Mouse (Mus musculus): ENCODE data around the gene Fkbp2.

The Fkbp2 gene

DNA sequence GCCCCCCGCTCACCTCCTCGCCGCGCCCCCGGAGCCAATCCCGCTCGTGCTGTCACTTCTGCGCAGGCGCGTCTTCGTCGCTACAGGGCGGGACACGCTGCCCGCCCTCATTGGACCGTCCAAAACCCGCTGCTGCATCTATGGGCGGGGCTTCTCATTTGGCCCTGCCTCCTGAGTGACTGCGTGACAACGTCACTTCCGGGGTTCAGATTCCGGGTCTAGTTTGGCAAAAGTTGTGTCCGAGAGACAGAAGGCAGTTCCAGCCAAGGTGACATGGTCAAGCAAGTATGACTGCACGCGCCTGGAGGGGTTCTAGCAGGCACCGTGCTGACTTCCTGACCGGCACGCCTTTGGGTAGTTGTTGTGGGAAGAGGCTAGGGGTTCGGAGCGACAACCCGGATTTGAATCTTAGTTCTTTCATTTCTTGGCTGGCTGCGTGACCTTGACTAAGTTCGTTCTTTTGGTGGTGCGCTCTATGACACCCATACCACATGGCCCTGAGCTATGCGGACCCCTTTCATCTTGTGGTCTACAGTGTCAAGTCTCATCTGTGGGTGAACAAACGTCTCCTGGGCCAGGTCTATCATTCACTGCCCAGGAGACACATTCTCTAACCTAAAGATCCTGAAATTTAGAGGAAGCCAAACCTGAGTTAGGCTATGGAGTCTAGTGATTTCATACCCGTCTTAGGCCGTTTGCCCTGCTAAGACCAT, at the start of gene Fkbp2:
Fkbp2 (minus strand) TSS at position 121 of the 713 bp plus-strand sequence.
- peak; percentile 98 for DNase-seq (ENCODE audit: low spot score)

DNA sequence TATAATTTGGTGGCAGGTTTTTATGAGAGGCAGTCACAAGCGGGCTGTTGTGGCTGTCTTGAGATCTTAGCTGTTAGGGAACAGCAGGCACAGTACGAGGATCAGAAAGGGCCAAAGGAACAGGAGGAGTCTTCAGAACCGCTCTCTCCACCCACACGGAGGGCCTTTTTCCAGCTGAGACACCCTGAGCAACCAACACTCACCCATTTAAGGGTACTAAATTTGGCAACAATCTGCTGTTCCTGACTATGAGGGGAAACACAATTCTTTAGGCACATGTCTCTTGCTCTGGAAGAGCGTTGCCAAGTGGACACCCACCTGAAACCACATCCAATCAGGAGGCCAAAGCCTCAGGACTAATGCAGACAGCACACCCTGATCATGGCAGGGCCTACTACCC, 49.2 kb upstream of the Fkbp2 start:
- DNase-seq (ENCODE audit: low spot score): no peak

DNA sequence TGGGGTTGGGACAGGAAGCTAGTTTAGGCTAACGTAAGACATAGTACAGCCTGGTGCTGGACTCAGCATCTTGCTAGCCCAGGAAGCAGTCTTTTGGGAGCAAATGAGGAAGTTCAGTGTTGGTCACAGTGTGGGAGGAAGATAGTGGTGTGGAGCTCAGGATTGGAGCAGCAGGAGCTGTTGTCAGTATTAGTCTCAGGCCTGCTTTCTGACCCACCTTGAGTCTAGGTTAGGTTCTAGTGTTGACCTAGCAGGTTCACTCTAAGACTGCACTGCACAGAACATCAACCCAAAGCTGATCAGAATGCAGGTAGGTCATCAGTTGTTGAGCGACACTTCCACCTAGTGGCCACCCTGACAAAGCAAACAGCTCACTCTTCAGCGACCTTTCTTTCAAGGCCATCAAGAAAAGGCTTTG, 39.9 kb upstream of the Fkbp2 start:
- peak; percentile 78 for DNase-seq (ENCODE audit: low spot score)

DNA sequence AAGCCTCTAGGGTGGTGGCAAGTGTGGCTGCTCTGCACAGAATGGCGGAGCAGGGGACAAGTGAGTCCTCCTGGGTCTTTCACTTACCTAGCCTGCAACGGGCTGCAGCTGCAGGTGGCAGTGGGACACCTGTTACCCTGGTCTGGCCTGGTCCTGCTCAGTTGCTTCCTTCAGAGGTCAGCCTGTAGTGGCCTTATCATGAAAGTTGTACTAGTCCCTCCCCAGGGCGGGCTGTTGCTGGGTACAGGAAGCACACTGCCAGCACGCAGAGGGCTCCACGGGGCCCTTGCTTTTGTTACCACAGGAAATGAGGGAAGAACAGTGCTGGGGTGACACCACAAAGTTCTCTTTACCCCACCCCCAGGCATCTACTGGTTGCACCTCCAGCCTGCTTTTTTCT, 38.9 kb upstream of the Fkbp2 start, which contains the start of gene Fermt3:
Fermt3 (minus strand) TSS at position 279 of the 400 bp plus-strand sequence.
- peak; percentile 87 for DNase-seq (ENCODE audit: low spot score)

DNA sequence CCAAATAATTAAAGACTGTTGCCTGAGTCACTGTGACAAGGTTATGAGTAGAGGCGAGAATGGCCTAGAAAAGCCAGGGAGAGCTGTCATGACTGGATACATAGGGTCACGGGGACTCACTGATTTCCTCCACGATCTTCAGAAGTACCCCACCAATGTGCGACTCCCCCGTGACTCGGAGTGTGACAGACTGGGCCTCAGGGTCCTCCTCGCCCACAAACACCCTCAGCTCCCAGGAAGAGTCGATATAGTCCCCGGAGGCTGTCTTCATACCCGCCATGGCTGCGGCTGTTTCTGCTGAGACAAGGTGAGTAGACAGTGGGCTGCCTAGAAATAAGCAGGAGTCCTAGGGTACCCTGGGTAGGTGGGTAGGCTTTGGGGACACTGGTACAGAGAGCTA, 38.2 kb upstream of the Fkbp2 start:
- DNase-seq (ENCODE audit: low spot score): no peak

DNA sequence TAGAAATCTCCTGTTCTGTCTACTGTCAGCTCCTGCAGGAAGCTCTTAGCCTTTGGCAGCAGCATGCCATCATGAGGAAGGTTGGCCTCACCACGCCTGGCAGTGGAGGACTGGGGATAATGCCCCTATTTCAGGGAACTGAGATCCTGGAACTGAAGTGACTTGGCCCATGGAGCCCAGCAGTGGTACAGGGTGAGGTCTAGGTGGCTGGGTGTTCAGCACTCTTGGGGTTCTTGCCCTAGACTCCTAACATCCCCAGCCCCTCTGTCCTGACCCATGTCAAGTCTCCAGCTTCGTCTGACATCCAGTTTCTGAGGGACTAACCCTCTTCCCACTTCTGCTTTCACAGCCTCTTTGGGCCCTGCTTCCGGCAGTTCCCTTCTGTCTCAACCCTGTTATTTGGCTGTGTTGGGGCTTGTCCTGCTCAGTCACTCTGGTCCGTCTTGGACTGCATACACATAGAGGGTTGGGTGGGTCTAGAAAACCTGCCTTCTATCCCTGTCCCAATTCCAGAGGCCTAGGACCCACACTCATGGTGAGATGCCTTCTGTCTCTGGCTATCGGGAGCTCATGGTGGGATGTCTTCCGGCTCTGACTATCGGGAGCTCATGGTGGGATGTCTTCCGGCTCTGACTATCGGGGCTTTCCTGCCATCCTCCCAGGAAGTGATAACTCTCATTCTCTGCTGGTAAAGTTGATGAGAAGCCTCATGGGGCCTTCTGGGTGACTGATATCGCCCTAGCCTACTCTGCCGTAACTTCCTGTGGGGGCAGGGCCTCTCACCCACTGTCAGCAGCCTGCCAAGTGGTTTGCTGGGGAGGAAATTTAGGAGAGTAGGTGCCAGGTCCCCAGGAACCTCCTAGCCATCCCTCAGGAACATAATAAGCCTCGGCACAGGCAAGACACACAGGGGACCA, 37.5 kb upstream of the Fkbp2 start:
- DNase-seq (ENCODE audit: low spot score): peak; percentile 70

DNA sequence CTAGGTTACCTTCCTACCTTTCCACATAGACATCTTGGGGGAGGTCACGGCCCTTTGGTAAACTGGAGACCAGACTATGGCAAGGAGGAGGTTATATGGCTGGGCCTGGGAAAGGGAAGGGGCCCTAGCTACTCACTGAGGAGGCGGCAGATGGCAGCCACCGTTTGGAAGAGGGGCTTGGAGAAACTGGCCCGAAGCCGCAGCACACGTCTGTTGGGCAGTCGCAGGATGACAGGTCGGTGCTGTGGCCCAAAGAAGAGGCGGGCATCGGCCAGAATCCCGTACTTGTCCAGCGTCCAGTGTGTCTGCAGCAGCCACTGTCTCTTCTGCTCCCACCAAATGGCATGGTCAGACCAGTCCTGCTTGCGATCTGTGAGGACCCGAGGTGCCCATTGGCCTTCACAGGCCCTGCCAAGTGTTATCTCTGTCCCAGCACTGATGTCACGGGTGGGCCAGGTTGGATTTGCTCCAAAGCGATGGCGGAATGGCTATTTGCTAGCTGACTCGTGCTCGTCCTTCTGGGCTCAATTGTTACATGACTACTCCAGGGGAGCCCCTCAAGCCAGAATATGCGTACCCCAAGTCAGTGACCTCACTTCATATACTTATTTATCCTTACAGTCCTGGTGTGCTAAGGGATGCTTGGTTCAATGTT, 34.3 kb upstream of the Fkbp2 start:
- no peak for DNase-seq (ENCODE audit: low spot score)

DNA sequence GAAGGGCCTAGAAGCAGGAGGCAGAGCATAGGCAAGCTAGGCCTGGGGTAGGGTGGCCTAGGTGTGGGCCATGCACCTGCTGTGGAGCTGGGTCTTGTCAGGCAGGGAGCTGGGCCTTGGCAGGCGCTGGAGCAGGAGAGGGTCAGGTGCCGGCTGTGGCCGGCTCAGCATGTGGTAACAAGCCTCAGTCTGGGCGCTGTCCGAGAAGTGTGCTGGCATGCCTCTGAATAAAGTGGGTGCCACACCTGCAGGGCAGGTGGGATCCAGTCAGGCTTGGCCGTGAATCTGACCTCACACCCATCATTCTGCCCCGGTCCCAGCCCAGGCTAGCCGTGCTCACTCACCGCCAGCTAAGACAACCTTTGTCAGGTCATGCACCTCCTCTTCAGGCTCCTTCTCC, 33.7 kb upstream of the Fkbp2 start:
- DNase-seq (ENCODE audit: low spot score): no peak

DNA sequence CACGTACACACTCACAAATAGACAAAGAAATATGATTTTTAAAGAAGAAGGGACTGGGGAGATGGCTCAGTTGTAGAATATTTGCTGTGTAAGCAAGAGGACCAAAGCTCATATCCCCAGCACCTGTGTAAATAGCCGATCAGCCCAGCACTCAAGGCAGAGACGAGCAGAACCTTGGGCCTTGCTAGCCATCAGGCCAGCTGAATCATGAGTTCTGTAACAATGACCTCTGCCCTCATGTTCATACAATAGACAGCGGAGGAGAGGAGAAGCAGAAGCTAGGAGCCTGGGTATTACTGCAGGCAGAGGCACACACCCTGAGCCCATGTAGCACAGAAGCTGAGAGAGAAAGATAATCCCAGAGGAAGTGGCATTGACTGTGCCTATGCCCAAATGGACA, 32.1 kb upstream of the Fkbp2 start:
- DNase-seq (ENCODE audit: low spot score): no peak

DNA sequence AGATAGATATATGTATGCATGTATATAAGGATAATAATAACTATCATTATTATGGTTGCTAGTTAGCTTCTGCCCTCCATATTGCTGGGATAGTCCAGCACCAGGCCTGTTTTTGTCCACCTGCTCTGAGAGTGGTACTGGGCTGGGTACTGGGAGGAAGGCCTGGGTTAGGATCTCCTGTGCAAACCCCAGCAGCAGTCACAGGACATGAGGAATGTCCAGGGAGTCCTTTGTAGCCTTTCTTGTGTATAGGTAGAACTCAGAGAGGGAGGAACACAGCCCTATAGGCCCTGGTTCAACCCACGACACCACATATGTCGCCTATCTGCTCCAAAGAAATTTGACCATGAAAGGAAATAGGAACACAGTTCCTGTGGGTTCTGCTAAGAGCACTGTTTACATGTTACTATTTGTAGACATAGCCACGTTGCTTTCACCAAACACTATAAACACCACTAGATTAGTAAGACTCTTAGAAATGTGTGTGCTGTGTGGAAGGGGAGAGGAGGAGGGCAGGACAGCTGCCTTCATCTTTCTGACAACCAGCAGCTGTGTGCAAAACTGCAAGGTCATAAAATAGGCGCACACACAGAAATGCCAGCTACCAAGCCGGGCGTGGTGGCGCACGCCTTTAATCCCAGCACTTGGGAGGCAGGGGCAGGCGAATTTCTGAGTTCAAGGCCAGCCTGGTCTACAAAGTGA, 26.7 kb upstream of the Fkbp2 start:
- no peak for DNase-seq (ENCODE audit: low spot score)

DNA sequence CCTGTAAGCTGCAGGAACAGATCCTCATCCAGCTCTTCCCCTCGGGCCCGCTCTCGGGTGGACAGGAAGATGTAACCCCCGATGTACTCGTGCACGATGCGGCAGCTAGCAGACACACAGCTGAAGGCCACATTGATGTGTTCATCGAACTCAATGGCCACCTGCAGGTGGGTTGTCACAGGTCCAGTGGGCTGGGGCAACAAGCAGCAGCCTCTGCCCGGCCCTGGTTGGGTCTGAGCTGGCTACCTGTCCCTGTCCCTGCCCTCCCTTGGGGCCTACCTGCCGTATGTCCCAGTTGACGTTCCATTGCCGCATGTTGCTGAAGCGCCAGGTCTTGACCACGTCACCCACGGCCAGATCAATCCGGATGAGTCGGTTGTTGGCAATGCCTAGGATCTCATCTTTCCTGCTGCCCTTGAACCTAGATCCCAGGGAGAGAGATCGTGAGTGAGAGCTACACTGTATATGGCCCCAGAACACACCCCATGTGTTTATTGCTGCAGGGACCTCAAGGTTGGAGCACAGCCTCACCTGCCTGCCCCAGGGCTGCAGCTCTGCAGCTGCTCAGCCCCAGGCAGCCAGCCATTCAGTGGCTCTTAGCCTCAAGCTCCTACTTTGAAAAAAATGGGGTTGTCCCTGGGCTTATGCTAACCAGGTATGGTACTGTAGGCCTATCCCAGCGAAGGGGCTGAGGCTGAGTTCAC, 19.2 kb upstream of the Fkbp2 start:
- DNase-seq (ENCODE audit: low spot score): no peak

DNA sequence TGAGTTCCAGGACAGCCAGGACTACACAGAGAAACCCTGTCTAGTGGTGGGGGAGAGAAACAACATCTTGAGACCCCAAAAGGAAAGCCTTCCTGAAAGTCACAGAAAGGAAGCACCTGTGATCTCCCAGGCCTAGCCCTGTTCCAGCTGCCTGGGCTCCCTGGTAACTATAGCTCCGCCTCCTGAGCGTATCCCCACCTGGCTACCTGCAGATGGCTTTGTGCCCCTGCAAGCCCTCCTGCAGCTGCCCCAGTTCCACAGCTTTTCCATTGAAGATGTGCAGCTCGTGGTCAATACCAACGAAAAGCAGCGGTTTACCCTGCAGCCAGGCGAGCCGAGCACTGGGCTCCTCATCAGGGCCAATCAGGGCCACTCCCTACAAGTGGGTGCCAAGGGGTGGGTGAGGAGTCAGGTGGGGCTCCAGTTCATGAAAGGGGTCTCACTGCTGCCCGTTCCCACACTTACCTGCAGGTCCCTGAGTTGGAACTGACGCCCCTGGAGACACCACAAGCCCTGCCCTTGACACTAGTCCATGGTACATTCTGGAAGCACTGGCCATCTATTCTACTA, 17.5 kb upstream of the Fkbp2 start:
- DNase-seq (ENCODE audit: low spot score): no peak

DNA sequence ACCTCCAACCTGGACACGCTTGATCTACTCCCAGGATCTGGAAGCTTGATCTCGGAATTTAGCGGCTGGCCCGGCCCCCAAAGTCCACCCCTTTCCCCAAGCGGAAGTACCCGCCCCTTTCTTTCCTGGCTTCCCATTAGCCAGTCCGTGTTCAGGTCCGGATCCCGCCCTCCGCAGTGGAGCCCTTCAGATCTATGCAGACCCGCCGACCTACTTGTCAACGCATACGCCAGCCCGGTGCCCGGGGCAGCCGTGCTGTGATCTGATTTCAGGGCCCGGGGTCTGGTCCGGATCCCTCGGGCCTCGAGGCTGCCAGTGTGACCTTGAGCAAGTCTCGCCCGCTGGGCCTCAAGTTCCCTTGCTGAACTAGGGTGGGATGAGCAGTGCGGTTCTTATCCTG, 15.7 kb upstream of the Fkbp2 start, which contains the start of the genes Nudt22 and Trpt1:
Nudt22 (minus strand) TSS at position 112 of the 400 bp plus-strand sequence.
Trpt1 (plus strand) TSS at position 126 of the 400 bp plus-strand sequence.
- DNase-seq (ENCODE audit: low spot score): peak; percentile 66

DNA sequence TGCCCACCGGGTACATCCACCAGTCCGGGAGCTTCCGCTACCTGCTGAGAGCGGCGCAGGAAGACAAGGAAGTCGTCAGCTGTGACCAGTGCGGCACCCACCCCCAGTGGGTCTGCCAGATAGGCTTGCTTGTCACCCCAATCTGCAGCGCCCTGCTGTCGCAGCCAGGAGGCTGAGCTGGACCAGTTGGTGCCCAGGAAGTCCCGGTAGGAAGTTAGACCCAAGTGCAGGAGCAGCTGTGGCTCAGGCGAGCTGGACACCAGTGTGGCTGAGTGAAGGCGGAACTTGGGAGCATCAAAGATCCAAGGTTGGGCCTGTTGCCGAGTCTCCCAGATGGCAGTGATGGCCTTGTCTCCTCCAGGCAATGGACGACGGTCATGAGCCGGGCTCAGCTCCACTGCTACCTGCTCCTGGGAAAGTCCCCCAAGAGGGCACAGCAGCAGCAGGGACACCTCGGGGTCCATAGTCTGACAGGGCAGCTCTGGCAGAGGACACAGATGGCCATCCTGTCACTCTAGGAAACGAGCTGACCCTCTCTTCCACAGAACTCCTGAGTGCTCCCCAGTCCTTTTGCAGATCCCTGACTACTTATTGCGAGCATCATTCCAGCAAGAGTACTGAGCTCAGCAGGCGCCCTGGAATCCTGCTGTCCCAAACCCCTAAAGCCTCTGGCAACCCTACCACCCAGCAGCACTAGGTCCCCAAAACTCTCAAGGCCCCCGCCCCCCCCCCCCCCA, 15.1 kb upstream of the Fkbp2 start:
- no peak for DNase-seq (ENCODE audit: low spot score)

DNA sequence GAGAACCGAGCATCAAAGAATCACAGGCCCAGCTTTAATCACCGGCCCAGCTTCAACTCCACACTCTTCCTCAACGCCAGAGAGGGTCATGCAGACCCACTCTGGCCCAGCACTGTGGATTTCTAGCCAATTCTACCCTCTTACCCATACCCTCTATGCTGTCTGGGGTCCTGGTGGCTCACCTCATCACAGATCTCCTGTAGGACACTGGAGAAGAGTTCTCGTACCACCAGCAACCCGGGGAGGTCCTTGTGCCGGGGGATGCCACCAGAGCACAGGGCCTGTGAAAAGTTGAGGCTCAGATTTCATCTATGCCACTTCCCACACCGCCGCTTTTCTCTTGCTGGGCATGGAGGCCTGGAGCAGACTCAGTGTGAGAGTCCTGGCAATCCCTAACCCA, 14.2 kb upstream of the Fkbp2 start:
- DNase-seq (ENCODE audit: low spot score): no peak

DNA sequence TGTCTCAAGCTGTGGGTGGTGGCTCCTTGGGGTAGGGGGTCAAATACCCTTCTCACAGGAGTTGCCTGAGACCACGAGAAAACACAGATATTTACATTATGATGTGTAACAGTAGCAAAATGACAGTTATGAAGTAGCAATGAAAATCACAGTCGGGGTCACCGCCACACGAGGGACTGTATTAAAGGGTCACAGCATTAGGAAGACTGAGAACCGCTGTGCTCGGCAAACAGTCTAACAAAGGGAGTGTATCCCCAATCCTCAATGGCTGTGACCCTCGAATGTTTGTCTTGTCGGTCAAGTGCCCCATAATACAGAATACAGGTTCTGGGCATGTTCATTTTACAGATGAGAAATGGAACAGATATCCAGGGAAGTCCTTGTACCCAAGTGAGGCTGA, 13.7 kb upstream of the Fkbp2 start:
- no peak for DNase-seq (ENCODE audit: low spot score)

DNA sequence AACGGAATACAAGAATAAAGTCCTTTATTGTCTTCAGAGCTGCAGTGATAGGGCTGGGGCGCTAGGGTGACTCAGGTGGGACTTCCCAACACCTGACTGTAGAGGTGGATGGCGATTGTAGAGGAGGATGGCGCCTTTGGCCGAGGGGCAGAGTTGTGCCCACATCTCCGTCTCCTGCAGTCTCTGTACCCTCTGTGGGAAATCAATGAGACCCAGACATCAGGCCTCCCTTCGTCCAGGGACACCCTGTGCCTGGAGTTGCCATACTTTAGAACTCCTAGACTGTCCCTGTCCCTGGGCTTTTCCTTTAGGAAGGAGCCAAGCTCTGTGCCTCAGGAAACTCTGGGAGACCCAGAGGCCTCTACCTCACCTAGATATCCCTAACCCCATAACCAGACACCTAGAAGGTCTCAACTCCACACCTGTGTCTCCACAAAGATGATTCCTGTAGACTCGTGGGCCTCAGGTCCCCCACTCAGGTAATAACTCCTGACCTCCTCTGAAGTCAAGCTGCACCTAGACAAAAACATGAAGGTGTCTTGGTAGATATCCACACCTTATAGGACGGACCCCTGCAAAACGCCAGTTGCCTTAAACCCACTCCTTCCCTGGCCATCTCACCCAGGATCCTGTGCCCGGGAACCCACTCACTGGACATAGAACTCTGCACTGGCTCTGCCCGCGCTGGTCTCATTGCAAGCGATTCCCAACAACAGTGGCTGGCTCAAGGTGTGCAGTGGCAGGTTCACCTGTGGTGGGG, 12.9 kb upstream of the Fkbp2 start:
- DNase-seq (ENCODE audit: low spot score): no peak

DNA sequence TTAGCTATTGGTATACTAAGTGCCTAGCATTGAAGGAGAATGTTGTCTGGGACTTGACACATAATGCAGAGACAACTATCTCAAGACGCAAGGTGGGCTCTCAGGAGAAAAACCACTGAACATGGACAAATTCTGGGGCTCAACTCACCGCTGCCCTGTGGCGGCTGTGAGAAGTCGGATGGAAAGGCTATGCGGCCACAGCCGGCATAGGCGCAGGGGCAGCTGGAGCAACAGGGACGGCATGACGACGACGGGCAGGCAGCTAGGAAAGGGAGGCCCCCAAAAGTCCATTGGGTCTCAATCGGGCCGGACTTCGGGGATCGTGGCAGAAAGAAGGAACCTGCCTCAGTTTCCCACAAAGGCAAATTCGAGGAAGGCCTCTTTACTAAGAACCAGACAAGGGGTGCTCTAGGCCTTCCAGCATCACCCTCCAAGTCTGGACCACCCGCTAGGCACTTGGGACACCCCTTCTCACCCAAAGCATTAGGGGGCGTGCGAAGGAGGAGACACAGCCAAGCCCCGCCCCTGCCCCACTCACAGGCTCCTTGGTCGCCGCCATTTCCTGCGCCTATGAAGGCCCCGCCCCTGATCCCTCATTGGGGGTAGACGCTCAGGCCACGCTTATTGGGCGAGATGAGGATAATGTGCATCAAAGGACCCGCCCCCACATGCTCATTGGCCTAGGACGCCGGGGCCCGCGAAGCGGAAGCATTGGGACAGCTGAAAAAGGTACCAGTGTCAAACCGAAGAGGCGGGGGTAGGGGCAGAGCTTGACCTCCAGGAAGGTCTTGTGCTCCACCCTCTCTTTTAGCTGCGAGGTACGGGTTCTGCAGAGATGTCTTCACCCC, 11.9 kb upstream of the Fkbp2 start, which contains the start of gene Dnajc4:
Dnajc4 (minus strand) TSS at position 562 of the 848 bp plus-strand sequence.
- DNase-seq (ENCODE audit: low spot score): peak; percentile 96

All from T-cell, adult 2 months (primary cell).